14 mouse cellular contexts compared by ENCODE assay signal in genomic region chr16:18623751-18624540, GRCm38 (mm10). TPM values are rescaled to one million over a fixed set of nuclear protein-coding genes. Genes with fewer than 3 reads are reported as not detected.
DNase-seq lines count a peak whose midpoint lies in the region.
"Had no signal": no experiment of that assay in that cellular context is flagged by ENCODE, and none has a peak within 500 bp of the region (broad histone marks: within the 10 kb centered on the region; RNA-seq: fewer than 3 reads in every experiment).

No protein-coding gene starts in this region.

- peak; percentile 71 for DNase-seq in cerebellum, adult 11-12 months
- no peak for DNase-seq in cerebellum, postnatal 4 days (ENCODE audit: low spot score in 2 of 2)
- peak; percentile 22 for DNase-seq in right cerebral cortex, postnatal 25 days
- DNase-seq in right cerebral cortex, postnatal 14 days = no peak
- DNase-seq in cerebellum, postnatal 14 days = peak; percentile 76 to 86
- DNase-seq in embryo, embryonic 10 days (ENCODE audit: low spot score) = no peak
- DNase-seq in heart, adult 8-10 months (ENCODE audit: low spot score) = no peak
- no peak for DNase-seq in neural tube, embryonic 10.5 days (ENCODE audit: extremely low spot score, low spot score)
- DNase-seq: adrenal gland, postnatal 25 days; heart, postnatal 10 days; lung, adult 2 months; lung, postnatal 36 days had no signal

RNA-seq across cellular contexts. Expression of gene Gp1bb, which starts 1.7 kb away (rescaled TPM):
- 1 to 10 TPM in 1 of 4 experiments, under 1 TPM in 3; 0.28 to 1.9 (median 0.36) TPM for total RNA-seq in heart, adult 8-10 months (2022)
- total RNA-seq: adrenal gland, postnatal 25 days; gastrocnemius, adult 18-20 months; monocyte, adult 5-6 weeks had no signal

RNA-seq across cellular contexts. Expression of gene Gm49601, which starts 2.3 kb away (rescaled TPM):
- 1 to 10 TPM in 1 of 4 experiments, under 1 TPM in 3; 0.46 to 2.0 (median 0.66) TPM for total RNA-seq in heart, adult 8-10 months (2022)

RNA-seq across cellular contexts. Expression of gene Sept5, which starts 5.8 kb away (rescaled TPM):
- total RNA-seq in heart, adult 8-10 months (2022) = 1 to 10 TPM; 2.2 to 4.1 (median 3.0) TPM

RNA-seq across cellular contexts. Expression of gene Tbx1, which starts 33.5 kb away (rescaled TPM):
- total RNA-seq in heart, adult 8-10 months (2022) = 1 to 10 TPM; 1.0 to 2.0 (median 1.1) TPM
- total RNA-seq: adrenal gland, postnatal 25 days; monocyte, adult 5-6 weeks had no signal

Comparison
In these comparisons a context has a peak if more than half of its experiments do, and no peak if none do; other contexts are left out.
1. DNase-seq: peak in cerebellum, adult 11-12 months (single experiment), right cerebral cortex, postnatal 25 days (single experiment) and cerebellum, postnatal 14 days (2 of 2); none in cerebellum, postnatal 4 days (0 of 2), right cerebral cortex, postnatal 14 days (single experiment), embryo, embryonic 10 days (single experiment), heart, adult 8-10 months (single experiment) and neural tube, embryonic 10.5 days (single experiment).